Mouse (Mus musculus): ENCODE measurements at regions not wholly inside any gene's neighbourhood (a gene's known extent, or its start where the extent isn't known, plus 50 kb on each side); places are given as distances from the start of the nearest gene placed in this dataset.
"Not testable (repeated sequence)": the region's sequence is repeated elsewhere in the genome, so short reads cannot be mapped to it uniquely, and the experiment has no call there.

DNA sequence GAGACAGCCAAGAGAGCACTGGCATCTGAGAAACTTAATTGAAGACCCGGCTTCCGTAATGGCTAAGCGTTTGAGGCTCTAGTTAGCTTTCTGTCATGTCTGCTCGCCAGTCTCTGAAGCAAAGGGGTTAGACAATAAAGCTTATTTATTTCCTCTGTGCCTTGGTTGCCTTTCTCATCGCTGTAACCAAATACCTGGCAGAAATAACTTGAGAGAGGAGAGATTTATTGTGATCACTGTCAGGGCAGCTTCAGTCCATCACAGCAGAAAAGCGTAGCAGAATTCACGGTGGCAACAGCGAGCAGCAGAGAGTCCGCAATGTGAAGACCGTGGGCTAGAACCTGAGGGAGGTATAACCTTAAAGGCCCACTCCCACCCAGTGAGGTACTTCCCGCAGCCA lies 174.2 kb upstream of the Cdkn3 start:
- no peak overlapping the region for H3K4me3 ChIP-seq (ENCODE audit: insufficient read depth, low read depth, low read length)
- H3K4me1 ChIP-seq (ENCODE audit: control insufficient read depth, insufficient read depth, insufficient read length, low read length), result no peaks in the 10 kb centered on the region
- H3K27ac ChIP-seq (replicated peaks; ENCODE audit: low read depth, low read length), result no peak overlapping the region

DNA sequence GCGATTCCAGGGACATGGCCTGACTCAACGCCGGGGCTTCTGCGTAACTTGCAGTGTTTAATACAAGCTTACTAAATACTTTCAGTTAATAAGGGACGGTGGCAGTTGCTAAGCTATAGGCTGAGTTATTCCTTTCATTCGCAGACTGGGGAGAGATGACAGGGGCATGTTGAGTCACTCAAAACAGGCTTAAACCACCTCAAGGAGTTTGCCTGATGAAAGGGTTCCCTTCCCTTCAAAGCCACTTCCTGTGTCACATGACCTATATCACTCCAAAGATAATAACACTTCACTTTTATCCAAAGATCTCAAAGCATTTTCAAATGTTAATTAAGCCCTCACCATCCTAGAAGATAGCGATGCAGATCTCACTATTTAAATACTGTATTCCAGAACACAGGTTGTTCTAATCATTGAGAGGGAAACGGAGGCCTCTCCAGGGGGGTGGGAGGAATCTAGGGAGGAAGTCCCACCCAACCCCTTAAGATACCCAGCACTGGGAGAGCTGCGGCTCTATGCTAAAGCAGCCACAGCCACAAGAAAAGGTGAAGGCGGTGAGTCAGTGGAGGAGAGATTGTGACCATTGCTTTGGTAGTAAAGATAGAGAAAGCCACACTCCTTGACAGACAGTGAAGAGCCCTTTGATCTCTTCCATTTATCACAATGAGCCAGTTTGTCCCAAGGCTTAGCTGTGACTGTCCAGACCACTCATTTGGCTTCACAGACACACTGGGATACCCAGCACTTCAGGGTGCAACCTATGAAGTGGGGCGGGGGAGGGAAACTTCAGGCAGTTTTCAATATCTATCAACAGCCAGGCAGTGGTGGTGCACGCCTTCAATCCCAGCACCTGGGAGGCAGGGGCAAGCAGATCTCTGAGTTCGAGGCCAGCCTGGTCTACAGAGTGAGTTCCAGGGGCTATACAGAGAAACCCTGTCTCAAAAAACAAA lies 182.0 kb upstream of the Cdkn3 start:
- H3K4me1 ChIP-seq (ENCODE audit: control insufficient read depth, insufficient read depth, insufficient read length, low read length), result no peaks in the 10 kb centered on the region
- no peak overlapping the region for H3K4me3 ChIP-seq (ENCODE audit: insufficient read depth, low read depth, low read length)
- H3K27ac ChIP-seq (replicated peaks; ENCODE audit: low read depth, low read length), result no peak overlapping the region

DNA sequence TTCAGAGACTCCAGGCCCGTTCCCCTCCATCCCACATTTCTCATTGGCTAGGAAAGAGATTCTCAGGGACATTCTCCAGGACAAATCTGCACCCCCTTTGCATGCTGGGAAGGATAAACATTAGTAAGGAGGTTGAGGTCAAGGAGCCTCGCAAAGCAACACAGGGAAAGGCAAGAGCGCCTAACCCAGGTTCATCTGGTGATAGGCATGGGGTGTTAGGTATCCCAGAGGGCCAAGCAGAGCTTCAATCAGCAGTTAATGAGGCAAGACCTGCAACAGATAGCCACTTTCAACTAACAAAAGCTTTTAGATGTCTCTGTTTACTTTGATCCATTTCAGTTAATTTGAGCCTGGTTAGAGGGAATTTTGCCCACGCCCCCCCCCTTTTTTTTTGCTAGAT lies 184.5 kb upstream of the Cdkn3 start:
- Histone ChIP-seq H3K4me3 (ENCODE audit: insufficient read depth, low read depth, low read length) (no peak overlapping the region), H3K27ac (replicated peaks; ENCODE audit: low read depth, low read length) (no peak overlapping the region), H3K4me1 (ENCODE audit: control insufficient read depth, insufficient read depth, insufficient read length, low read length) (no peaks in the 10 kb centered on the region)

DNA sequence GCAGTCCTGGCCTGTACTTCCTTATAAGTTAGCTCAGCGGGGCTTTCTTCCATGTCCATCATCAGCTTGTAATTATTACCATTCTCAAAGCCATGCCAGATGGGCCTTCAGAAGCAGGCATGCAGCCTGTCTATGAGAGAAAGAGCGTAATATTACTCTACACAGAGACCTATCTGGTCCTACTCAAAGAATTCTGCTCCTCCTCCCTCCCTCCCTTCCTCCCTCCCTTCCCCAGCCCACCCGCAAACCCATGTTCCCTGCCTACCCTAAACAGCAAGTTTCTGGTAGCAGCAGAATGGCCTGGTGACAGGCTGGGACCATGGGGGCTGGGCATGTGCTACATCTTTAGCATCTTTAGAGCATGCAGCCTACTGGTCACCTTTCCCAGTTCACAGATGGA lies 184.9 kb upstream of the Cdkn3 start:
- Histone ChIP-seq H3K4me1 (ENCODE audit: control insufficient read depth, insufficient read depth, insufficient read length, low read length) (no peaks in the 10 kb centered on the region), H3K4me3 (ENCODE audit: insufficient read depth, low read depth, low read length) (no peak overlapping the region), H3K27ac (replicated peaks; ENCODE audit: low read depth, low read length) (no peak overlapping the region)

DNA sequence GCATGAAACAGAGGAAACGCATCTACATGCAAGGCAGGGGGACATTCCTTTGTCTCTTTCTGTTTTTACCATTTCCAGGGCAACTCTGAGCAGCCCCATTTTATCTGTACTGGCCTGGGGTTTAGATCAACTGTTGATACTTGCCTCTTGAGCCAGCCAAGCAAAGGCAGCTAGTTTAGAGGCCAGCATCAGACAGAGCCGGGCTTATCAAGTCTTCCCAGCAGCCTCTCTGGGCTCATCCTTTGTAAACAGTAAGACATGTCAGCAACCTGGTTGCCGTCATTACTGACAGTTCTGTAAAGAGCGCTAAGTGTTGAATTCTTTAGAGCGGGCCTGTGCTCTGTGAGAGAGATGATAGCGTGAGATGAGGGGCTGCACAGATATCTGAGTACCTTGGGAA lies 182.9 kb upstream of the Bmp4 start:
- Histone ChIP-seq H3K4me1 (ENCODE audit: control insufficient read depth, insufficient read depth, insufficient read length, low read length) (no peaks in the 10 kb centered on the region), H3K4me3 (ENCODE audit: insufficient read depth, low read depth, low read length) (no peak overlapping the region), H3K27ac (replicated peaks; ENCODE audit: low read depth, low read length) (no peak overlapping the region)

DNA sequence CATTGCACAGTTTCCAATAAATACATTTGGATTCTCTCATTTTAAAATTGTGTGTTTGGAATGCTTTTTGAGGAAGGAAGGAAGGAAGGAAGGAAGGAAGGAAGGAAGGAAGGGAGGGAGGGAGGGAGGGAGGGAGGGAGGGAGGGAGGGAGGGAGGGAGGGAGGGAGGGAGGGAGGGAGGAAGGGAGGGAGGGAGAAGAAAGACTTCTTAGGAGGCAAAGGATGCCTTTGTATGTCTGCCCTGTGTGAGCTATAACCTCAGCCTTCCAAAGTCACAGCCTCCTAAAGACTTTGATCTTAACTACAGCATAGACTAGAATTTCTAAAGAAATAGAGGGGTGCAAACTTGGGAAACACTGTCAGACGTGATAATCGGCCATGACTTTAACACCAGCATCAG lies 182.5 kb upstream of the Bmp4 start:
- not testable (repeated sequence) for H3K4me1 ChIP-seq (ENCODE audit: control insufficient read depth, insufficient read depth, insufficient read length, low read length); H3K4me3 ChIP-seq (ENCODE audit: insufficient read depth, low read depth, low read length); H3K27ac ChIP-seq (replicated peaks; ENCODE audit: low read depth, low read length)

DNA sequence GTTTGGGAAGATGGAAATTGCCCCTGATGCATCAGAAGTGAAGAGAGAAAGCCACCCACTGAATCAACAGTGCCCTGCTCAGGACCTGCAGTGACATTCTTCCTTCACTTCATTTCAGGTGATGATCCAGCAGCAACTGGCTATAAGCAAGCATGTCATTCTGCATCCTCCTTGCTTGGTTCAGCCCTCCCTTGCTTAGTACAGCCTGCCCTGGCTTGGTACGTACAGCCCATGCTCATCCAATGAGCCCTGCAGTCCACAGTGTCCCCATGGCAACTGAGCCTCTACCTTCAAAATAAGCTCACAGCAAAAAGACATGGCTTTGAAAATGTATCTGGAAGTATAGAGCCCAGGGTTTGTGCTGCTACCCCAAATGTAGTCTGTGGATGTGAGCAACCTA lies 181.4 kb upstream of the Bmp4 start:
- no peak overlapping the region for H3K27ac ChIP-seq (replicated peaks; ENCODE audit: low read depth, low read length)
- H3K4me3 ChIP-seq (ENCODE audit: insufficient read depth, low read depth, low read length), result no peak overlapping the region
- no peaks in the 10 kb centered on the region for H3K4me1 ChIP-seq (ENCODE audit: control insufficient read depth, insufficient read depth, insufficient read length, low read length)

DNA sequence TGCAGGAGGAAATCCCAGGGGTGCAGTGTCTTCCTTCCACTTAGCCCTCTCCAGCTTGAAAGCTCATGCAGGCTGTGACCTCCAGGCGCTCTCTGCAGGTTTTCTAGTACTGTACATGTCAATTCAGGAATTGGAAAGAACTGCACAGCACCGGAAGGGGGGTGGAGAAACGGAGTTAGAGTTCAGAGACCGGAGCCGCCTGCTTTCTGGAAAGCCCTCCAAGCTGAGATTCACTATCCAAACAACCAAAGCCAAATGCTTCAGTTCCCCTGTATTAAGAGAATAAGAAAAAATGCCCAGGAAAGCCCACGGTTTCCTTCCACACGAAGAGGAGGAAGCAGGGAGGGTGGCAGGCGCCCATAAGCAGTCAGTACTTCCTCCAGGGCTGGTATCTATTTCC lies 178.8 kb upstream of the Bmp4 start:
- no peaks in the 10 kb centered on the region for H3K4me1 ChIP-seq (ENCODE audit: control insufficient read depth, insufficient read depth, insufficient read length, low read length)
- no peak overlapping the region for H3K4me3 ChIP-seq (ENCODE audit: insufficient read depth, low read depth, low read length)
- no peak overlapping the region for H3K27ac ChIP-seq (replicated peaks; ENCODE audit: low read depth, low read length)

DNA sequence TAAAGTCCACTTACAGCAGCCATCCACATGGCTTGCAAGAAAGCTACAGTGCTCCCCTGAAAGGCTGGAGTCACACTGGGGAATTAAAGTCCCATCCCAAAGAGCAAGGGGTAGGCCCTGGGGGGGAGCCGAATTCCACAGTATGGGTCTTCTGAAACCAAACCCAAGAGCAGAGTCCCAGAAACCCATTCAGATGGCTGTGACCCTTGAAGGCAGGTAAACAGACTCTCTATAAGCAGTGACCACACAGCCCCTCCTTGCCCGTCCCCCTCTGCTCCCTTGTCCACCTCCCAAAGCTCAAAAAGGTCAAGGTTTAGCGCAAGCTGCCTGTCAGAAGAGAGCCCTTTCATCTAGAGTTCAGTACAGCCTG lies 176.9 kb upstream of the Bmp4 start:
- H3K27ac ChIP-seq (replicated peaks; ENCODE audit: low read depth, low read length), result no peak overlapping the region
- H3K4me3 ChIP-seq (ENCODE audit: insufficient read depth, low read depth, low read length), result no peak overlapping the region
- no peaks in the 10 kb centered on the region for H3K4me1 ChIP-seq (ENCODE audit: control insufficient read depth, insufficient read depth, insufficient read length, low read length)

DNA sequence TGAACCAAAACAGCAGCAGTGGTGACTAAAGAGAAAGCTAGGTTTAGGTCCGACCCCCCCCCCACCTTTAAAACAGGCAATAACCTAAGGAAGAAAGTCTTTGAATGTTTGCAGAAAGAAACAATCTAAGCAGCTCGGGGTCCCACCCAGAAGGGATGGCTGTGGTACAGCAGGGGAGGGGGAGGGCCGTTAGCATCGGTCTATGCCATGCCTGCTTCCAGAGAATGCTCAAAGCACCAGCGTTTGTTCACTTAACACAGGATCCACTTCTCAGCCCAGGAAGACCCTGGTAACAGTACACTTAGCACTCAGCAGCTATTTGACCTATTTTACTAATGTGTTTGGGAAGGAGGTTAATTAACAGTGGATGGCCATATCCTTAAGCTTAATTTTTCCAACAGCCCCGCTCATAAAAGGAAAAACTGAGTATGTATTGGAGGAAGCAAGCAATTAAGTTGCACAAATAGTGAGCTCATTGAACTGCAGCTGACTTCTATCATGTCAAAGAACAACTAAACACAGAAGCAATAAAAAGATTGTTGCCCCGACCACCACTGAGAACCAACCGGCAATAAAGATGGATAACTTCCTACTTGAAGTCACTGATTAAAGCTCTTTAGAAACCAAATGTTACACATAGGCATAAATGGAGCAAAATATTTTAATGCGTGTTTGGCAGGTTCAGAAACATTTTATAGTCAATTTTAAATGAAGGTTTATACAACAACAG lies 176.4 kb upstream of the Bmp4 start:
- no peaks in the 10 kb centered on the region for H3K4me1 ChIP-seq (ENCODE audit: control insufficient read depth, insufficient read depth, insufficient read length, low read length)
- H3K27ac ChIP-seq (replicated peaks; ENCODE audit: low read depth, low read length), result no peak overlapping the region
- H3K4me3 ChIP-seq (ENCODE audit: insufficient read depth, low read depth, low read length), result no peak overlapping the region

DNA sequence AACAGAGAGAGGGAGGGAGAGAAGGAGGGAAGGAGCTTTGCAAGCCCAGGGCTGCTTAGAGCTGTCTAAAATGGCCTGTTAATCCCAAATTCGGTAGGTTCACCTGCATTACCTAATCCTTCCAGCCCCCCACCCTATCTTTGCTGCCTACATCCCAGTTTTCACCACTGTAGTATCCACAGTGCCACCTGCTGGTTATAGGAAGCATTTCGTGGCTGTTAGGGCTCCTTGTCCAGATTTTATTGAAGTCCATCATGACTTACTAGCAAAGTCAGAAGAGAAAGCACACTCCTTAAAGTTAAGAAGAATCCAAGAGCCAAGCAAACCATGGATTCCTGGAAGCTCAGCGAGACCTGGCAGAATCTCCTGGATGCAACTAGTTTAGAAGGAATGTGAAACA lies 174.5 kb upstream of the Bmp4 start:
- Histone ChIP-seq H3K27ac (replicated peaks; ENCODE audit: low read depth, low read length) (no peak overlapping the region), H3K4me3 (ENCODE audit: insufficient read depth, low read depth, low read length) (no peak overlapping the region), H3K4me1 (ENCODE audit: control insufficient read depth, insufficient read depth, insufficient read length, low read length) (no peaks in the 10 kb centered on the region)

DNA sequence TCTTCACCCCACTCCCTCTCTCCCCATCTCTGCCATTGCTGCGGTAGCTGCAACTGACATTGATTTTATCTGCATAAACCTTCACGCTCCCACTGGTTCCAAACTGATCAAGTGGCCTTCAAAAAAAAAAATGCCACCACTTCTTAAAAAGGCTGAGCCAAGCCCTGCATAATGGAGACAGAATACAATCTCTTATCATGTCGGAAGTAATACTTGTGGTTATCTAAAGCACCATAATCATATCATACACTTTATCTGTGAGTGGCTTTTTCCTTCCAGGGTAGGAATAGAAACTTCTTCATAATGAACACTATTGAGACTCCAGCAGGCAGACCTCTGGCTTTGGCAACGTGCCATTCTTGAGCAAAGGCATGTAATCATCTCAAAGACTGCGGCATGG lies 171.5 kb upstream of the Bmp4 start:
- Histone ChIP-seq H3K27ac (replicated peaks; ENCODE audit: low read depth, low read length) (no peak overlapping the region), H3K4me1 (ENCODE audit: control insufficient read depth, insufficient read depth, insufficient read length, low read length) (no peaks in the 10 kb centered on the region), H3K4me3 (ENCODE audit: insufficient read depth, low read depth, low read length) (no peak overlapping the region)

DNA sequence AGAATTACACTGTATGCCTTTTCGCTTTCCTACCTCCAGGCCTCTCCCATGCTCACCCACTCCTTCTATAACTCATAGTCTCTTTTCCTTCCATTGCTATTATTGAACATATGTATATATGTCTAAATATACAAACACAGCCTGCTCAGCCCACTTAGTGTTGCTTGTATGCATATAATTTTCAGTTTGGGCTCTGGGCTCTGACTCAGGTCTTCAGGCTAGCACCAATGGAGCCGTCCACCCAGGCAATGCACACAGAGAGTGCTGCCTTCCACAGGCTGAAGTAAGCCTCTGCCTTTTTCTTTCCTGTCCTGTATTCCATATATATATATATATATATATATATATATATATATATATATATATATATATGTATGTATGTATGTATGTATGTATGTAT lies 162.8 kb upstream of the Bmp4 start:
- Histone ChIP-seq H3K4me1 (ENCODE audit: control insufficient read depth, insufficient read depth, insufficient read length, low read length) (no peaks in the 10 kb centered on the region), H3K4me3 (ENCODE audit: insufficient read depth, low read depth, low read length) (no peak overlapping the region), H3K27ac (replicated peaks; ENCODE audit: low read depth, low read length) (no peak overlapping the region)

DNA sequence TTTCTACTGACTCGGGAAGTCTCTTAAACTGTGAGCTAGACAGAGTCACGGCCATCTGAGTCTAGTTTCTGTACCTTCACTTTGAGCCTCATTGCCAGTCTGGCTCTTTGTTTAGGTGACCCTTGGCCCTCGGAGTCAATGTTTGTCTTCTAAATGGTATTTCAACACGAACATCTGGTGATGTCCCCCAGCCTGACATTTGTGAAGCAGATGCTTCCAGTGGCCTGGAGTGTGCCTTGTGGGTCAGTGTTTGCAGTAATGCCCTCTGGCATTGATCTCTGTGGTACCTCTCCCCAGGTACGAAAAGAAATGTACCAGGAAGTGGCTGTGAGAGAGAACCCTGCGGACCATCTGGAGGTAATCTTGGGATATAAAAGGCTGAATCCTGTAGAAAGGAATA lies 155.7 kb upstream of the Bmp4 start:
- no peak overlapping the region for H3K27ac ChIP-seq (replicated peaks; ENCODE audit: low read depth, low read length)
- H3K4me3 ChIP-seq (ENCODE audit: insufficient read depth, low read depth, low read length), result no peak overlapping the region
- no peaks in the 10 kb centered on the region for H3K4me1 ChIP-seq (ENCODE audit: control insufficient read depth, insufficient read depth, insufficient read length, low read length)

DNA sequence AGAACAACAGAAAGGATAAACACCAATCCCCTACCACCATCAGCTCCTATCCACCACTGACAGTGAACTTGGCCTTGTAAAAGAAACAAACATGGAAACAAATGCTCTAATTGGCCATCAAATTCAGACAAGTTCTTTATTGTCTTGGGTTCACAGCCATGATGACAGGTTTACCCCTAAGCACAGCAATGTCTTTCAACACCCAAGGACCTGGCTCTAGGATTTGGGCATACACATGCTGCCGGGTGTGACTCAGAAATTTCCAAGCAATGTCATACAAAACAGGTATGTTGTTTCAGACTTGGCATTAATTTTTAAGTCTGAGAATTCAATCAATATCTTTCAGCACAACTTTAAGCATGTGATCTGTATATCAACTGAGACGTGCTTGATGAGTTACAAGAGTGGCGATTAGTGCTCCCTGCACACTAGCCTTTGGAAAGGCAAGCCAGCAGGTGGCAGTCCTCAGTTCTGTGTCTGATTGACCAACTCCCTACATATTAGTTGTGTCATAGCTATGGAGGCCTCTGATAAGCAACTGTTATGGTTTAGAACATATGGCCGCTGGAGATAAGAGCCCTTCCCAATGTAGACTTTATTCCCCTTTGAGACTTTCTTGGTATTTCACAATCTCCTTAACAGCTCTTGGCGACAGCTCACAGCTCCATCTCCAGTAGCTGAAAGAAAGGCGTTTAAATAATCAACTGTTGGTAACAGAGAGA lies 149.2 kb upstream of the Bmp4 start:
- Histone ChIP-seq H3K4me3 (ENCODE audit: insufficient read depth, low read depth, low read length) (no peak overlapping the region), H3K27ac (replicated peaks; ENCODE audit: low read depth, low read length) (no peak overlapping the region), H3K4me1 (ENCODE audit: control insufficient read depth, insufficient read depth, insufficient read length, low read length) (no peaks in the 10 kb centered on the region)

All from brown adipose tissue, adult 24 weeks (tissue).